Mouse (Mus musculus): ENCODE results near the gene Smyd2.

Gene Smyd2

DNA sequence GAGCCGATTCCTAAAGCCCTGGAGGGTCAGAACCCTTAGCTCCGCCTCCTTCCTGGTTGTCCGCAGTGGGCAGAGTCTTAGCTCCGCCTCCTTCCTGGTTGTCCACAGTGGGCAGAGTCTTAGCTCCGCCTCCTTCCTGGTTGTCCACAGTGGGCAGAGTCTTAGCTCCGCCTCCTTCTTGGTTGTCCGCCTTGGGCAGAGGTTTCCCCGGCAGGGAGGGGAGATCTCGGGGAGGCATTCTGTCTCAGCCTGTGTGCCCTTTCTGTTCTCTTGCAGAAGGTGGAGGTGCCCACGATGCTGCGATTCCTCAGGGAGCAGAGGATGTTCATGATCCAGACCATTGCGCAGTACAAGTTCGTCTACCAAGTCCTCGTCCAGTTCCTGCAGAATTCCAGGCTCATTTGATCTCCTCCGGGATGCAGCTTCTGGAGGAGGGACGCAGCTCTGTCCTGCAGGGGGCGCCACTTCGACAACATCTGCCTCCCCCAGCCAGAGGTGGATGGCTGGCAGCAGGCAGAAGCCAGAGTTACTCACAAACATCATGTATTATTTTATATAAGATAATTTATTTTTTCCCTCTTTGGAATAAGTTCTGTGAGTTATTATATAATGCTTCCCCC is 52.4 kb downstream of the Smyd2 start:
- DNase-seq: peak; percentile 39

DNA sequence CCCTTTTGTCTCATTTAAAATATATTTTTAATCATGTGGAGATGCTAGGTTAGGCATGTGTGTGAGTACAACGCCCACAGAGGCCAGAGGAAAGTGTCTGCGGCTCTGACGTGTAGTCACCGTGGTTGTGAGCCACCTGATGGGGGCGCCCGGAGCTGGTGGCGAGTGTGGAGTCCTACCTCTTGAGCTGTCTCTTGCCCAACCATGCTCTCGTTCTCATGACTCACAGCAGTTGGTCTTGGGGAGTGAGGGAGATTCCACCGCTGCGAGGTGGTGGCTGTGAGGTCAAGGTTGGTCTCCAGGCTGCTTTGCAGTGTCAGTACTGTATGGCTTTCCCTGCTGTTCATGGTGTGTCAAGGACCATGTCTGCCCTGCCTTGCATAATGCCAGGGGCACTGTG is 54.1 kb downstream of the Smyd2 start:
- DNase-seq: peak; percentile 65

DNA sequence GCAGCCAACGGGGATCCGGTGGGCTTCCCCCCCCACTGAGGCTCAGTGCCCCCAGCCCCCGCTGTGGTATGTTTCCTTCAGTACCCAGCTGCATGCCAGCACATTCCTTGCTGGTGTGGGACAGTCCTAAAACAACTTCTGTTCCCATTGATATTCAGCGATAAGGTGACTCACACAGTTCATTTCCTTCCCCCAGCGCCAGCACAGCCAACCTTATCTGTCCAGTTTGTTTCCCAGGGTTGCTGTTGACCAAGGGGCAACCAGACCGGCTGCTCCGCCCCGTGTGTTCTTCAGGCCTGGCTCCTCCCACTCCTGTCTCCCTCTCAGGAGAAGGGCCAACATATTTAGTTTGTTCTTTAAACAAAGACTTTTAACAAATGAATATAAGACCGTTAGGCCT is 54.7 kb downstream of the Smyd2 start:
- DNase-seq: peak; percentile 81

DNA sequence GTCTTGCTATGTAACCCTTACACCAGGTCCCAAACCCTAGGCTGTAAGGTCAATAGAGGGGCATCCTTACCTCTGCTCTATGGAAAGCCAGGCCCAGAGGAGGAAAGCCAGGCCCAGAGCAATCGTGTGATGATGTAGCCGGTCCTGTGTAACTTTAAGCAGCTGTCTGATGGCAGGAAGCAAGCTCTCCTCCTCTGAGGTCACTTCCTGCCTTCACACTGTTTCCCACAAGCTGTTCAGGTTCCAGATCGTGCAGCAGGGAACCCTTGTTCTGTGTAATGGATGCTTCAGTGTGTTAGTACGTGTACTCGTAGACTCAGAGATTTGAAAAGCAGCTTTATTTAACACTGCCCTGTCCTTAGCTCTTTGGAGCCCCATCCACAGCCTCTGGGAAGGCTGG is 55.1 kb downstream of the Smyd2 start:
- DNase-seq: no peak

DNA sequence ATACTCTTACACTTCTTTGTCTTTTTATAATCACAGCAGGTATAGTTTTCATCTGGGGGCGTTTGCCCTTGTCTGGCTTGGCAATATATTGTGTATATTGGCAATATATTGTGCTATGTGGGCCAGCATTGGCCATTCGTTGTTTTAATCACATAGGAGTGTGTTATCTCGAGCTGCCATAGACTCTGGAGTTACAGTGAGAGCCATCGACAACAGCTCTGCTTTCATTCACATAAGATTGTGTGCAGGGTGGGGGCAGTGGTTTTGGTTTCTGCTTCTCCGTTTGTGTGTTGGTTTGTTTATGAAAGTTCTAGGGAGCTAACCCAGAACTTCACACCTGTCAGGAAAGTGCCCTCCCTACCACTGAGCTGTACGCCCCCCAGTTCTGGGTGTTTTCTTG is 55.5 kb downstream of the Smyd2 start:
- DNase-seq: peak; percentile 31

DNA sequence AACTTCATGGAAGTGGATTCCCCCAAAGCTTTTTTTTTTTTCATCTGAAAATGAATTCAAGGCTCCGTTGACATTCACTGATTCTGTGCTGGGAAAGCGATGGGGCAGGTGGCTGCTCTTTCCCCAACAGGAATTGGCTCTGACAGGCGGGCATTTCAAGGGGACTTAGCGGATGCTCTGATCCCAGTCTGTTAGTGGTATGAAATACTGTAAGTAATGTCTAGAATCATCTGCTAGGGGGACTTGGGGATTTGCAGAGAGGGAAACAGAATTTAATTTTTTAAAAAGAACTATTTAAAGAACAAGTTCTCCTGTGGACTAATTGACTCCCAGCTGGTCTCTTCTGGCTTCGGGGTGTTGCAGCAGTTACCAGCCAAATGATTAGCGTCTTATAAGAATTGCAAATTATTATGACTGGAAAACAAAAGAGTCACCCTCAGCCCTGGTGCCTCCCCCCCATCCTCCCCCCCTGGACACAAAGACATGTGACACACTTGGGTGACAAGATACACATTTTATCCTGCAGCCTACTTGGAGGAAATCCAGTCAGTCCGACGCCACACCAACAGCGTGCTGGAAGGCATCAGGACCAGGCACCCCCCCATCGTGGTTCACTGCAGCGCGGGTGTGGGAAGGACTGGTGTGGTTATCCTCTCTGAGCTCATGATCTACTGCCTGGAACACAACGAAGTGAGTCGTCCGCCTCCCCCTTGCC is 57.2 kb downstream of the Smyd2 start:
- no peak for DNase-seq

DNA sequence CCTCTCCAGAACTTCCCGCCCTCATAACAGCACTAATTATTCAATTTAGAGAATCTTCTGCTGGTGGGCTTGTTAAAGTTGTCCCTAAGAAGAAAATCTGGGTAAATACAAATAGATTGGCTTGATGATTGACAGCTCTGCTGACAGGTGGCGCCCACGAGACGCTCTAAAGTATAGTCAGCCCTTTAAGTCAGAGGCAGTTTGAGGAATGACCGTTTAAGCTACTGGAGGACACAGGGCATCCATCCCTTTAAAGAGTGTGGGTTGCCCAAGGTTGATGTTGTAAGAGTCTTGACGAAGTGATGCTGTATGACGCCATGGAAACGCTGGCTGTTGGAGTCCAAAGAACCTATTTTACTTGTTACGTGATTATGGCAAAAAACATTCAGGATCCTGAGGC is 57.9 kb downstream of the Smyd2 start:
- no peak for DNase-seq

DNA sequence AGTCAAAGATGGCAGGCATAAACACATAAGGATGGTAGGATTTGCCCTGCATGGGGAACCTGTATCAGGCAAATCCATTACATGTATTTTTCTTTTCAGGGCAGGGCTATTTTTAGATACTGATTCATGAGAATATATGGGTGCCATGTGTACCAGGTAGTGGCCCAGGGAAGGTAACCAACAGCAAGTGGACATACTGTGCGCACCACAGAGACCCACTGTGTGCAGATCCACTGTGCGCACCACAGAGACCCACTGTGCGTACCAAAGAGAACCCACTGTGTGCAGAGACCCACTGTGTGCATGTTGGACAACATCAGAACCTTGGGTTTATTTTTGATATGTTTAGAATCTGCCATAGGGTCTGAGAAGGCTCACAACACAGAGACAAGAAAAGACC is 58.4 kb downstream of the Smyd2 start:
- DNase-seq: no peak

DNA sequence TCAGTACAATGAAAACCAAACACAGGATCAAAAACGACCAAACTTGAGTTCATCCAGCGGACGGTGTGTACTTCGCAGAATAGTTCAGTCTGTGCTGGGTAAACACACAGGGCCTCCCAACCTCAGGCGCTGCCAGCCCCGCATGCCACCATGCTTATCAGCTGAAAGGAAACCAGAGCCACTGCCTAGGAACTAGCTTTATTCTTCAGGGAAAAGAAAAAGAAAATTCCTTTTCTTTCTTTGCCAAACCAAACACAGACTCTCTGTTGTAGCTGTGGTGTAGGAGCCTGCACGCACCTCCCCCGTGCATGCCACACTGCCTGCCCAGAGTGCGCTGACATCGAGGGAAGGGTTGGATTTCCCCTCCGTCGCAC is 61.2 kb downstream of the Smyd2 start:
- no peak for DNase-seq

DNA sequence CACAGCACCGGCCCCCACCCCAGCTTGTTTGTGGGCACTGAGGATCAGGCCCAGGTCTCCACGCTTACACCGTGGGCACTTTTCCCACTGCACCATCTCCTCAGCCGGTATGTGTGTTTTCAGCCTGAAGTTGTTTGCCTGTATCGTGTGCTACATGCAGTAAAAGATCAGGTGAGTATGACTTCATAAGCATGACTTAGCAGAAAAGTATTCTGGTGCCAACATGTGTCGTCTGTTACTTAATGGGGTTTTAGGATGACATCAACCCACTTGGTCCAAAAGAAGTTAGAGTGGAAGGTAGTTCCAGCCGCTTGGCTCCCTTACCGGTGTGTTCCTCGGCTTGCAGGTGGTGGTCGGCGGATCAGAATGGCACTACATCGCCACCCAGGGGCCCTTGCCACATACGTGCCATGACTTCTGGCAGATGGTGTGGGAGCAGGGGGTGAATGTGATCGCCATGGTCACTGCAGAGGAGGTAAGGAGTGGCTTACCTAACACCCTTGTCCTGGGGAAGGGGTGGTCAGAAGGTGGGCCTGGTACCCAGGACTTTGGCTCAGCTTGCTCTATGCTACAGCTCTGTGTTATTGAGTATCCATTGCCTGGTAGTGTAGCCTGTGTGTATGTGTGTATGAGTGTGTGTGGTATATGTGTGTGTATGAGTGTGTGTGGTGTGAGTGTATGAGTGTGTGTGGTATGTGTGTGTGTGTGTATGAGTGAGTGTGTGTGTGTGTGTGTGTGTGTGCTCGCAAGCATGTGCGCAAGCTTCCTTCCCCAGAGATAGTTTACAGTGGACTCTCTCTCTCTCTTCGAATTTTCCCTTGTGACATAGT is 61.8 kb downstream of the Smyd2 start:
- DNase-seq: no peak

DNA sequence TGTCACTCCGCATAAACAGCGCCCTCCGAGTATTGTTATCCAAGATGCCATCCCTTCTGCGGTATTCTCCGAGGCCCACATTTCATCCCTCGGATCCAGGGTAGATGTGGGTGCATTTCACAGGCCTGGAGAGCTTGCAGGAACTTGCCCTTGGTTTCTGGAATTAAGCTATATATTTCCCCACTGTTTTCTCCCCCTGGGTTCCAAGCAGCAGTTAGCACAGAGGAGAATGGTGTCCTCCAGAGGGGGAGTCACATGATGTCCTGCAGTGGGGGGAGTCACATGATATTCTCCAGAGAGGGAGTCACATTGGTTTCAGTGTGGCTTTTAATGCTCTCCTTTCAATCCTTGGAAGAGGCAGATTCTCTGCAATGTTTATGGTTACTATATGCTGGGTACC is 63.8 kb downstream of the Smyd2 start:
- no peak for DNase-seq

DNA sequence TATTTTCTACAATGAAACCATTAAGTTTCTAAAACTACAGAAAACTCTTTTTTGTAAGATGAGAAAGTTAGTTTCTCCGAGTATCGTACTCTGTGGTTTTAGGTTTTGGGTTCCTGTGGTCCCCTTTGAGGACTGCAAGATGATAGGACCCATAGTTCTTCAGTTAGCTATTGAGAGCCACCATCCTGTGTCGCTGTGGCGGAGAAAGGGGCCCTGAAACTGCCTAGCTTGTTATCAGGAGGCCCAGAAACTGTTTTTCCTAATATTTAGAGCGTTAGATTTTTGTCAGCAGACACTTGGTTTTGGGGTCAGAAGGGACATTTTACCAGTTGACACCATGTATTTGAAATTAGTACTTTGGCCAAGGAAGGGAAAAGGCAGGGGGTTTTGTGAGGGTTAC is 66.4 kb downstream of the Smyd2 start:
- peak; percentile 51 for DNase-seq

DNA sequence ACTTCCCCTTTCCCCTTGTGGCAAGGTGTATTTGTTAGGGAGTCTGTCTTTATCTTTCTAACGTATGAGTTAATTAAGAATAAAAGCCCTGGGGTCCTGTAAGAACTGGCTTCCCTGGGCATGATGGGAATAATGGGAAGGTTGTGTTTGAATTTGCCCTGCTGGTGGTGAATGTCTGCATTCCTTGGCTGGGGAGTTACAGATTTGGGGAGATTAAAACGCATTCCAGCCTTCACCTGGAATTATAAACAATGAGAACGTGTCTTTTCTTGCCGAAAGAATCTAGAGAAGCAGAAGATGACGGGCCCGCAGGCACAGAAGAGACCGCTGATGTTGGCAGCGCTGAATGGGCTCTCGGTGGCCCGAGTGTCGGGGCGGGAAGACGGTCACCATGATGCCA is 67.5 kb downstream of the Smyd2 start:
- DNase-seq: no peak

DNA sequence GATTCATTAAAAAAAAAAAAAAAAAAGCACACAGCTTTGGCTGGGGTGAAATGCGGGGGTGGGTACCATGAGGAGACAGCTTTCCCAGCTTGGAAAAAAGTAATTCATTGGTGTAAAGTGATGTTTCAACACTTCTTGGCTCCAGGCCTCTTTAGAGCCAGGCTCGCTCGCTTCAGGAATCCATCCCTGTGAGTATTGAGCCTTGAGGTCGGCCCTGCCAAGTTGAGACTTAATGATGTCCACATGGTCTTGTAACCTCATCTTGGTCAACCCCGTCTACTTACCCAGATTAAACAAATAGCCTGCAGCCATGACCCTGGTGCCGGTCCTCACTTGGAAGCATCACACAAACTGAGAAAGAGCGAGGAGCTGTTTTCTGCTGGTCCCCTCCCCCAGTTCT is 69.7 kb downstream of the Smyd2 start:
- no peak for DNase-seq

DNA sequence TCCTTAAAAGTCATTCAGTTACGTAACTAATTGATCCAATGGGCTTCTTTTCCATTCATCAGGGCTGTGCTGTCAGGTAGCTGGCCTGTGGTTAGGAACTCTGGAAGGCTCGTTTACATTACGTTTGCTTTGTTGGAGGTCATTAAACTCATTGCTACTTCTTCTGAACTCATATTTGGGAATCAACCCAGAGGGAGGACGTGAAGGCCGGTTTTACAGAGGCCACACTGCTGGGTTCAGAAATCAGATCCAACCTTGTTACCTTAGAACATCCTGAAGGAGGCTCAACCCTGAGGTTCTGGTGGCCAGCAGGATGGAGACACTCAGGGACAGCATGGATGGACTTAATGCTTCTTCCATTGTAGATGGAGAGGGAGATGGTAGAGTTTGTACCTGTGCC is 70.1 kb downstream of the Smyd2 start:
- no peak for DNase-seq

DNA sequence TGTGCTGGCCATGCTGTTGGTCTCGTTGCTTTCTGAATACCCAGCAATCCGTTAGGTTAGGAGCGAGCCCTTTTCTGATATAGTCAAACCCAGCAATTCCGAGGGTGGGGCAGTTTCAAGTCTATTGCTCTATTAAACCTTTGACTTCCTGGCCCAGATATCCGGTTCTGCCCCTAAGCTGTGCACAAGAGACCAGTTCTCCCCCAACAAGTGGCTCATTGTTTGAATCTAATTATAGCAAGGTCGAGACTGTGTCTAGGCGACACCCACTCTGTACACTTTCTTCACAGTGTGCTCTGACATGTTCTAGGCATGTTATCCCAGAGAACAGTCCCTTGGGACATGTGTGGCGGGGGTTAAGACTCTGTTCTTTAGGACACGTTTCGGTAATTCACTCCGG is 72.6 kb downstream of the Smyd2 start:
- DNase-seq: no peak

DNA sequence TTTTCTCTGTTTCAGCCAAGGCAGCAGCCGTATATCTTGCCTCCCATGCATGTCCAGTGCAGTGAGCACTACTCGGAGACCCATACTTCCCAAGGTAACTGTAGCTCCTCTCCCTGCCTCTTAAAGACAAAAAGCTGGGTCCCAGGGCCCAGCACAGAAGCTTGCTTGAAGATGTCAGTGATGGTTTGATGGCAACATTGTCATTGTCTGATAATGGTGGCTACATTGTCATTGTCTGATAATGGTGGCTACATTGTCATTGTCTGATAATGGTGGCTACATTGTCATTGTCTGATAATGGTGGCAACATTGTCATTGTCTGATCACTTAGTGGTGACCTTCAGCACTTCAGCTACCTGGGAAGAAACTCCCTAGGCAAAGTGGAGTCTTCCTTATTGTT is 75.8 kb downstream of the Smyd2 start:
- no peak for DNase-seq

DNA sequence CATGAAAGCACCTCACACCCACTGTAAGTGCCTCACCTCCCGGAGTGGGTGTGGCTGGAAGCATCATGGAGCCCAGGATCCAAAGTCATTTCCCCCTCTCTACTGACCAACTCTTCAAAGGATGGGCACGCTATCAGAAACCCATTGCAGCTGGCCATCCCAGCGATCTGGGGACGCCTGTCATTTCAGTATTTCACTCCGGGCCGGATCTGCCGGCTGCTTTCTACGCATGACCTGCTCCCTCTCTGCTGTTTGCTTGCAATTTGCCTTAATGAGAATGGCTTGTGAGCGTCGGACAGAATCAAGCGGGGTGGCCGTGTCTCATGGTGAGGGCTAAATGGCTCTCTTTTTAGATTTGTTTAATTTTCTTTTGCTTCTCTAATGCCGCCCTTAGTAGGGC is 88.0 kb downstream of the Smyd2 start:
- no peak for DNase-seq

DNA sequence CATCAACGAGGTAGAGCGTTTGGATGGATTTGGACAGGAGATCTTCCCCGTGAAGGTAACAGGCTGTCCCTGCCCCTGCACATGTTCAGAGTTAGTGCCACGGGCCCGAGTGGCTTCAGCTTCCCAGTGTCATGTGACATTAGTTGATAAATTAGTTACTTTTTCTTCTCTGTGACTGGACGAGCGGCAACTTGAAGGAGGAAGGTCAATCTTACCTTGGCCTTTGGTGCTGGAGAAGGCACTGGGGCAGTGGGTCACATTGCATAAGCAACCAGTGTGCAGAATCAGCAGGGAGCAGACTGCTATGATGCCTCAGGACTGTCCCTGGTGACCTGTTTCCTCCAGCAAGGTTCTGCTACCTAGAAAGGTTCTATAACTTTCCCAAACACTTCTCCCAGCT is 88.8 kb downstream of the Smyd2 start:
- no peak for DNase-seq

DNA sequence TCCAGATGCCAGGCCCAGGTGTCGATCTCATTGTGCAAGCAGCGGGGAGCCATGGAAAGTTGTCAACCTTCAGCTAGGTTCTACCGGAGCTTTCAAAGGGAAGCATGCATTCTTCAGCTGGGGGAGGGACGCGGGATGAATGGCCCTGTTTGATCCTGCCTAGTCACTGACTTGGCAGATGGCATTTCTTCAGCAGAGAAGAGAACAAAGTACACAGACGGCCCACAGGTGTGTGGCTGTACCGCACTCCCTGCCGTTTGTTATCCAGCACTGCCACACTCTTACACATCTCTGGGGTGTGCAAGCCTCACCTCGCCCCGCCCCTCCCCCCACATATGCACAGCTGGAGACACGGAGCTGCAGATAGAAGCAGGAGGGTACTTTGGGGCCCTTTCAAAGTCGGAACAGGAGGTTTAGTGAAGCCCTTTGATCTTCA is 91.3 kb downstream of the Smyd2 start:
- DNase-seq: peak; percentile 78

Data from liver (tissue).